Mouse (Mus musculus): ENCODE measurements around the gene Atg2b.
A peak's percentile ranks its signal among the peaks of the same experiment; 100 is the strongest.

The Atg2b gene

DNA sequence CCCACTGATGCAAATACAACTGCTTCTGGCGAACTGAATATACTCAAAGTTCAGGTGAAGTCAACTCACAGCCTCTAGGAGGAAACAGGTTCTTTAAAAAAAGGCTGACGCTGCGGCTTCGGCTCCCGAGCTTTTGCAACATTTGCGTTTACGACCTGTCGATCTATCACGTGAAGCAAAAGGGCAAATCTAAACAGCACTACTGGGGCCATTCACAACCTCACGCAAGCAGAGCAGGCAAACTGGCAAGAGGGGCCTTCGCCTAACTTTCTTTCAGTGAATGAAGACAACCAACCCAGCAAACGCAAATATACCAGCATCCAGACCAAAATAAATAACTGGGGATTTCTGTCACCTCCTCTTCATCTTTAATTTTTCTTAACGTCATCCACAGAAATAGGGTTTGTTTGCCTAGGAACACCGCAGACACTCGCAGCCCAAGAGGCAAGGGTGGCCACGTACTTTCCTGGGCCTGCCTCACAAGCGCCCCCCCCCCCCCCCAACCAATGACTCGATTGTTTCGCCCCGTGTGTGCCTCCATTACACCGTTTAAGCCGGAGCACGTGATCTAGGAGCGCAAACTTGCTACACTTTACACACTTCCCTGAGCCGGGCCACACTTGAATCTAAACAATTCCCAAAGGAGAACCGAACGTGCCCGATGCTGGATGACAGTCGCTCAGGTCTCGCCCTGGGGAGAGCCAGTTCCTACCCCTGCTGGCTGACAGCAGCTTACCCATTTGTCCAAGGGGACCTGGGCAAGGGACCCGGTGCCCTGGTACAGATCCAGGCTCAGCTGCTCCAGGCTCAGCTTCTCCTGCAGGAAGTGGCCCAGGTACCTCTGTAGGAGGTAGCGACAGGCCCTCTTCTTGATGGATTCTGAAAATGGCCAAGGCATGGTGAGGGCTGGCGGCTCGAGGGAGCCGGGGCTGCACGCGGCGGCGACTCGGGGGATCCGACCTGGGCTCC is 794 bp downstream of the Atg2b start, which contains the start of gene Gskip:
TSS of gene Gskip (plus strand) at position 897 of the 969 bp plus-strand sequence.
- peak; percentile 17 to 52 for DNase-seq (ENCODE audit: low spot score in 2 of 2)

DNA sequence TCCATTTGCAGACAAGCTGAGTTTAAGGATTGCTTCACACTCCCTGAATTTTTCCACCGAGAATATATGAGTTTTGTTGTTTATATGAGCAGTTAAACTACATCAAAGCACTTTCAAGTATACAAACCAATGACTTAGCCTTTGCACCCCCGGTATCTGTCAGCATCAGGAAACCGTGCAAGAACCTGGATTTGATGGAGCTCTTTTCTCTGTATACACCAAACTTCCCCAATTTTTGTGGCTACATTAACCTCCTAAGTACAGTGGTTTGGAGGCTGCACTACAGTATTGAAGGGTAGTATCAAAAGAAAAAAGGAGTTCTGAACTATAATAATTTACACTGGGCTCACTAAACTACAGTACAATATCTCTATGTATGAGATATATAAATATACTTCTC is 6.2 kb downstream of the Atg2b start:
- no peak for DNase-seq (ENCODE audit: low spot score in 2 of 2)

DNA sequence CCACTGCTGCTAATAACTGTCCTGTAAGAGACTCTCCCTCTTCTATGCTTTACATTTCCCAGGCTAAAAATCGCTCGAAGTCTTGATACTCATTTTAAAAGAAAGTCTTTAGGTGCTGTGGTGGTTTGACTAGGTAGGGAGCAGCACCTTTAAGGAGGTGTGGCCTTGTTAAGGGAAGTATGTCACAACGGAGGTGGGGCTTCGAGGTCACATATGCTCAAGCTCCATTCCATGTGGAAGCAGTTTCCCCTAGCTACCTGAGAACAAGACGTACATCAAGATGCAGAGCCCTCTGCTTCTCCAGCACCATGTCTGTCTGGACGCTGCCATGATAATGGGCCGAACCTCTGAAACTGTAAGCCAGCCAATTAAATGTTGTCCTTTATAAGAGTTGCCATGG is 6.8 kb downstream of the Atg2b start:
- DNase-seq (ENCODE audit: low spot score in 2 of 2) = no peak

DNA sequence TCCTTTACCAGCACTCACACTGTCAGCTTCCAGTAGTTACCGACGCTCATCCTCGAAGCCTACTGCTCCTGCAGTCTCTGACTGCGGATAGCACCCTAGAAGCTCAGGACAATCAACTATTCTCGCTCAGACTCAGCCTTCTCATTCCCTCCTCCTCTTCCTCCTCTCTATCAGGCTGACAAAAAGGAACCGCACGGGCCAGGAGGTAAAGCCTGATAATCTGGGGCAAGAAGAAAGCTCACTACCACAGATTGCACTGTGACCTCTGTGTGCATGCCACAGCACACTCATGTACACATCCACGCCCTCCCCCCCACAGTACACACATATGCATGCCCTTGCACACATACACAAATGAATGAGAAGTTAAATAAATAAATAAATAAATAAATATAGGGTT is 8.7 kb downstream of the Atg2b start:
- DNase-seq (ENCODE audit: low spot score in 2 of 2) = no peak

DNA sequence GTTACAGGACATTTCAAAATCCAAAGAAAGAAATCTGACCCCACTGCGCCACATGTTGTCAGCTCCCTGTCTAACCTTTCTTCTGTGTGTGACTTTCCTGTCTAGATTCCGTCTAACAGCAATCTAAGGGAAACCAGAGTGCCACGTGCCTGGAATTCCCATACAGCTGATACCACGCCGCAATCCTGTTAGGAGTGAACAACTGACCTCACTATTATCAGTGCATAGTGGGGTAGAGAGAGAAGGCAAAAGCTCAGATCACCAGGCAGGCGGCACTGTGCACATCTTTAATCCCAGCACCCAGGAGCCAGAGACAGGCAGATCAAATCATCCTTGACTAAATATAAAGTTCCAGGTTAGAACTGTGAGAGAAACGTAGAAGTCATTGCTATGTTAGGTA is 29.2 kb downstream of the Atg2b start:
- DNase-seq (ENCODE audit: low spot score in 2 of 2) = no peak

DNA sequence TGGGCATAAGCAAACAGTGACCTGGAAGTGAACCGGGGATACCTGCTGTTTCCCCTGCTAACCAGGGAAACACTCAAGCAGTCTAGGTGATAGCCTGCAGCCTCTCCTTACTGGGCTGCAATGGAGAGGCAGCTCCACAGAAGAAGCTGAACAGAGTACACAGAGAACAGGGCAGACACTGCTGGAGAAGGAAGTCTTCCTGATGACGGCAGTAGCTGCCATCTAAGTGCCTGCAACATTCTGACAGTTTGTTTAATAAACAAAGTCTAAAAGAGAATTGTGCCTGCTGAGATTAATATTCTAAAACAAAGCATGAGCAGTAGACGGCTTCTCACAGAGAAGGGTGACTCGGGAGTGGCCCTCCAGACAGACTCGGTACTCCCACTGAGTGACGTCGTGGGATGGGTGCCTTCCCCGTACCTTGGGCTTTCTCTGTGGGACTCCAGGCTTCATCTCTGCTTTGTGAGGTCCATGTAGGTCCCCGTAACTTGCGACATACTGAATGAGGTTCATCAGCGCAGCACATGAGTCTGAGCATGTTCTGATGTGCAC is 42.2 kb downstream of the Atg2b start:
- no peak for DNase-seq (ENCODE audit: low spot score in 2 of 2)

DNA sequence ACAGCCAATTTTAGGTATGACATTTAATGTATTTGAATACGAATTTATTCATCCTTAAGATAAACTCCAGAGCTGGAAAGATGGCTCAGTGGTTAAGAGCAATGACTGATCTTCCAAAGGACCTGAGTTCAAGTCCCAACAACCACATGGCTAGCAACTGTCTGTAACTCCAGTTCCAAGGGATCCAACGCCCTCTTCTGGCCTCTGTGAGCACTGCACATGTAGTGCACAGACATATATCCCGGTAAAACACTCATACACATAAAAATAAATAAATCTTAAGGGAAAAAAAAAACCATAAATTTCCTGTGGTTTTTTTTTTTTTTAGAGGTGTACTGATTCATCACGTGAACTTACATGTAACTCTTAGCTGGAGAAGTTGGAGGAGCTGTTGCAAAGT is 47.5 kb downstream of the Atg2b start:
- no peak for DNase-seq (ENCODE audit: low spot score in 2 of 2)

DNA sequence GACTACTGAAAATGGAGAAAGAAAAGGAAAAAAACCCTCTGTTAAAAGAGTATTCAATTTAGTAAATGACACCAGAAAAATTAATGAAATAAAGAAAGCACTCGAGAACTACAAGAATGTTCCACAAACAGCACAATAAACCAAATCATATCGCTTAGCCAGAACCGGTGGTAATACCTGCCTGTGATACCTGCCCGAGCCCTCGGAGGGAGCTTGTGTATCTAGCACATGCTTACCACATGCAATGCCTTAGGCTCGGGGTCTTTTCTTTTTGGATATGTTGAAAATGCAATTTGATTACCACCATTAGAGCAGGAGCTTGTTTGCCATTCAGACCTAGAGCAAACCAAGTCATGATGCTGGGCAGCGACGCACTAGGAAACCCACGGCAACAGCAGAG is 48.5 kb downstream of the Atg2b start:
- no peak for DNase-seq (ENCODE audit: low spot score in 2 of 2)

DNA sequence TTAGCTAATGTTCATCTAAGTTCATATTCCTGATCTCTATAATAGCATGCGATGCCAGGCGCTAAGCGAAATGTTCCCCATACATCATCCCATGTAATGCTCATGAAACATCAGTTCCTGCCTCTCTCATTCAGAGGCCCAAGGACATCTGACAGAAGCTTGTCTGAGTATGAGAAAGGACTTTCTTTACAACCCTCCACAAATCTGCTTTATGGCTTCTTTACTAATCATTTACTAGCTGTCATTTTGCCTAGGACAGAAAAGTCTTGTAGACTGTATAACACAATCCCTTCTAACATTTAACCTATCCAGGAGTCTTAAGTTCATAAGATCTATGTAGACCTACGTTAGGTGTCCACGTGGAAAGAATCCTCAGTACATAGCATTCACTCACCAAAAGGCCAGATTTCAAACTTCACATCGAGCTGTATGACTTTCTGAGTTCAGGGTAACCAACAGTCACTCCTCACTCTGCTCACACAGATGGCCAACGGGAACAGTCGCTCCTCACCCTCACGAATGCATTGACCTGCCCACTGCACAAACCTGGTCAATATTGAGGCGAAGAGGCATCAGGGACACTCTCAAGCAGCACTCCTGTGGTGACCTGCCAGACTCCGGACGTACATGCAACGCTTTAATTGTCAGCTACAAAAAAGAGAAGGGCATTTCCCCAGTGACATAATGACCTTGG is 50.5 kb downstream of the Atg2b start:
- no peak for DNase-seq (ENCODE audit: low spot score in 2 of 2)

DNA sequence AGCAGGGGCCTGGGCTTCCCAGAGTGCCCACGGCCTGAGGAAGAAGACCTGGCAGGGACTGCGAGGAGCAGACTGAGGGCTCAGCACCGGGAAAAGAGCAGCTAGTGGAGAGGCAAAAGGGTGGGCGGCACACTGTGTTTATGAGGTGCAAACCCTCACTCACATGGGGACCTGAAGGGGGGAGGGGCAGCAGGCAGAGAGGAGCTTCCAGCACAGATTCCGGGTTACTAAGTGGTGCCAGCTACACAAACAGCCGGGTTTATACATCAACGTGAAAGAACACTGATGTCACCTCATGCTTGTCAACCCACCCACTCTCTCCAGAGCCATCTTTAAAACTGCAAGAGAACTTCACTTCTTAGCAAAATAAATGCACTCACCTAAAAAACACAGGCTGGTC is 59.2 kb downstream of the Atg2b start:
- no peak for DNase-seq (ENCODE audit: low spot score in 2 of 2)

DNA sequence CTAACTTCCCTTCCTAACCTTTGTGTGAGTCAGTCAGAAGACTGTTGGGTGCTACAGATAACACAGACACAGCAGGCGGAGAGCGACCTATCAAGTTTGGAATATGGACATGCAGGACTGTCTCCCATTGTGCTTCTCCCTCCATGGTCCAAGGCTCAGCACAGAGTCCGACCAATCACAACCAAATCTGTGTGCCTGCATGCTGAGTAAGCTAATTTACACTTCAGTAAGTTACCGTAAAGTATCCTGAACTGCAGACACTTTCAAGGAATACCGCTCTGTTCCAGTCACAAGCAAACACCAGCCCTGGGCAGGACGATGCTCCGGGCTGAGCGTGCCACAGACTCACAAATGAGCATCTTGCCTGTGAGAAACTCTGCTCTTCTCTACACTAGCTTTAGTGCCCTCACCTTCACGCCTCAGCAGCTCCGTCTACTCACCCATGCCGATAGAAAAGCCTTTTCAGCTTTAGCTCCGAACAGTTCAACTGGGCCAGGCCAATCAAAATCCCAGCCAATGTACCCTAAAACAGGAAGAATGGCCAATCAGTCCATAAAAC is 62.0 kb downstream of the Atg2b start:
- no peak for DNase-seq (ENCODE audit: low spot score in 2 of 2)

DNA sequence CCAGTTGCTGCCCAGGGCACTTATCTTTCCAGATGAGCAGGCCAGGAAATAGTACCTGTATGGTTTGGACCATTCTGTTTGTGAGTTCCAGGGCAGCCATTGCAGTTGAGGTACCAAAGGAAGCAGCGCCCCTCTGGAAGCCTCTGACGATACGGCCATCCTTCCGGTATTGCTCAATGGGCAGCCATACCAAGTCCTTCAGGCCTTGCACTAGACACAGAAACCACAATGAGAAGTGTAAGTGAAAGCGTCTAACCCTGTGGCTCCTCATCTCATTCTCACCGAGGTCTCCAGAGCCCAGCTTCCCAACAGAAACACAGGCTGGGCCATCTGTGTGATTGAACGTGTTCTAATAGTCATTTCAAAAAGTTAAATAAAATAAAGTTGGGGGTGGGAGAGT is 63.0 kb downstream of the Atg2b start:
- DNase-seq (ENCODE audit: low spot score in 2 of 2) = no peak

DNA sequence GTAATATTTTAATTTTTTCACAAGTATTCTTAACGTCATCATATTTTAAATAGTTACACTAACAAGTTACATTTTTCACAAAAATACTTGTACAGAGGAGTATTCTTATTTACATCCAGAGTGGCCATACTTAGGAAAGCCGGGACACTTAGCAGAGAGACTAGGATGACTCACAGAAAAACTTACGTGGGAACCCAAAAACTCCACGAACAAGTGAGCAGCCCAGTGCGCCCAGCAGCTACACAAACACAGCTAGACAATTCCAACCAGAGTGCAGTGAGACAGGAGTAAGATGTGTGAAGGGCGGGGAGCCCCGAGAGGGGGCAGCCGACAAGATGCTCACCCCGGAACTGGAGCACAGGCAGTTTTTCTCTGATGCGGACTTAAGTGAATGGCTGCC is 71.5 kb downstream of the Atg2b start:
- DNase-seq (ENCODE audit: low spot score in 2 of 2) = no peak

DNA sequence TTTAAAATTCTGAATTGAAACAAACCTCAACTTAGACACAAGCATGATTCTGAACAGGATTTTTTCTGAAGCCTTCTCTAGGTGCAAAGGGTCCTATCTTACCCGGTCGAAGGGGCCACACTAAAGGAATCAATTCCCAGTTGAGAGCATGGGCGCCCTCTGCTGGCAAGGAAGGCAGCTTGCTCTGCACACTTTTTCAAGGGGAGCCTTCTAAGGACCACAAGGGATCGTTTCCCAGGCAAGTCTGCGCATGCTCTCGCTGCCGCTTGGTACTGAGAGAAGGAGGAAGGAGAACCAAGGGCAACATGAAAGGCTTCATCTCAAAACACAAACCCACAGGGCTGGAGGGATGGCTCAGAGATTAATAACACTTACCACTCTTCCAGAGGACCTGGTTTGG is 73.3 kb downstream of the Atg2b start:
- no peak for DNase-seq (ENCODE audit: low spot score in 2 of 2)

DNA sequence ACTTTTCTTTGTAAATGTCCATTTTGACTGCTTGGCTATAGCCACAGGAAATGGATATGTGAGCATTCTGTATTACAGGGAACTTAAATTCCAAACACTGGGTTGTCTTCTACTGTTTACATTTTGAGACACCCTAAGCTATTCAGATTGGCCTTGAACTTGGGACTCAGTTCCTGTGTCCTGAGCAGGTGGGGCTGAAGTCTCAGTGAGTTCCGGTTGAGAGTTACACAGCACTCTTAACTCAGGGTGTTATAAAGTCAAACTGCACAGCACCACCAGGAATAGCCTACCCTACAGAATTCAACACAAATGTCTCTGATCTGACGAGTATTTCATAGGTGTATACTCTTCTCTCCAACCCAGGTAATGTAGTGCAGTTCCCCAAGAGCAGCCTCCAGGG is 74.0 kb downstream of the Atg2b start:
- no peak for DNase-seq (ENCODE audit: low spot score in 2 of 2)

DNA sequence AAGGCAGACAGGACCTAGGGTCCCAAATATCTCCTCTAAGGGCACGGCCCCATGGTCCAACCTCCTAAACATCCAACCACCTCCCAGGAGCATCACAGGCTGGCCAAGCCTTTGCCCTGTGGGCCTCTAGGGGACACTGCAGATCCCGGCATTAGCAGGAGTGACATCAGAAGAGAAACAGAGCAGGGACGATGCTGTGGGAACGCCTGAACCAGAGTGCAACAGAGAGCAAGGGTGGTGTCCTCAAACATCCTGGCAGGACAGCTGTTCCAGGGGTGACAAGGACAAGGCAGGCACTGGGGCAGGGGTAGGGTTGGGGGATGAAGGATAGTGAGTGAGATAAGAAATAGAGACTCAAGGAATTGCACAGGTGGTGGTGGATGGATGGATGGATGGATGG is 78.1 kb downstream of the Atg2b start:
- DNase-seq (ENCODE audit: low spot score in 2 of 2) = no peak

DNA sequence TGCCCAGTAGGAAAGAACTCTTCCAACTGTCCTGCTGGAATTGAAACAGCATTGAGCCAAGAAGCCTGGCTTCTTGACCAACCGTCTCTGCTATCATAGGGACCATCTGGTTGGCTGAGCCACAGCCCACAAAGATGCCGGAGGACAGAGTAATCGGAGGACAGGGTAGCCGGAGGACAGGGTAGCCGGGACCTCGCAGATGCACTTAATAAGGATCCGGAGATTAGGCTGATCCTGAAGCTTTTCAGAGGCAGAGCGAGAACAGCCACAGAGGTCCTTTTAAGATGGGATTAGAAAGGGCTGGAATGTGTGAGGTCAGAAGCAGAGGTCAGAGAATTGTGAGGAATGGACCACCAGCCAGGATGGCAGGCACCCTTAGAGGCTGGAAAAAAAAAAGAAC is 79.8 kb downstream of the Atg2b start:
- no peak for DNase-seq (ENCODE audit: low spot score in 2 of 2)

DNA sequence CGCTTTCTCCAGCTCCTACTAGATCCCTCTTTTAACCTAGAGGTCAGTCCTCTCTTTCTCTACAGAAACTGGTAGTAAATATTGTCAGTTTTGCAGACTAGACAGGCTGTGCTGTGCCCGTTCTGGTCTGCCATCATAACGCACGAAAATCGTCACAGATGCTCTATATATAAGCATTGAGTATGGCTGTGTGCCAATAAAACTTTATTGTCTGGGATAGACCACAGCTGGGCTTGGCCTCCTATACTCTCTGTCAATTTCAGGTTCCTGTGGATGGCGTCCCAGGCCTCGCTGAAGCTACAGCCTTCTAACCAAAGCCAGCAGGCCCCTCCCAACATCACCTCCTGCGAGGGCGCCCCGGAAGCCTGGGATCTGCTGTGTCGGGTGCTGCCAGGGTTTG is 81.1 kb downstream of the Atg2b start:
- no peak for DNase-seq (ENCODE audit: low spot score in 2 of 2)

DNA sequence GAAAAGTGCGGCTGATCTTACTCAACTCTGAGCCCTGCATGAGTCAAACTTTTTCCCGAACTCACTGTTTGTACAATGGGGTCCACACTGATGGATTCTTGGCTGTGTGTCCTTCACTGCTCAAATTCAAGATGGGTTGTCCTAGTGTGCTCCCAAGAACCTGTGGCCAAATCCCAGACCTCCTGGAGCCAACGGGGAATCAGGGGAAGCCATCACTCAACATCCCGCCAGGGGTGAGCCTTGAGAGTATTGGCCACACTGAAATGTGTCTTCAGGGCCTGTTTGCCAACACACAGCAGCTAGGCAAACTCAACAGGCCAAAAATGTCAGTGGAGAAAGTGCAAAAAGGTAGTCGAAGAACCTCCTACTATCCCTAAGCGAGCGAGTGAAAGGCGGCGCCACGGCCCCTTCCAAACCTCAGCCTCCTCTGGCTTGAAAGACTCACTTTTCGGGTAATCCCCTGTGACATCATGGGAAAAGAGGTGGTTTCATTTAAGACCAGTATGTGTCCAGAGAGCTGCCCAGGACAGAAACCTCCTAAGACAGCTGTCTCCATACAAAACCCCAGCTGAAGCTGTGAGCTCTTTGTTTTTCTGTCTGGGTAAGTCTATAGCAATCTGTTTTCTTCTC is 82.3 kb downstream of the Atg2b start, which contains the start of gene Bdkrb1:
TSS of gene Bdkrb1 (plus strand) at position 505 of the 630 bp plus-strand sequence.
- DNase-seq (ENCODE audit: low spot score in 2 of 2) = no peak

DNA sequence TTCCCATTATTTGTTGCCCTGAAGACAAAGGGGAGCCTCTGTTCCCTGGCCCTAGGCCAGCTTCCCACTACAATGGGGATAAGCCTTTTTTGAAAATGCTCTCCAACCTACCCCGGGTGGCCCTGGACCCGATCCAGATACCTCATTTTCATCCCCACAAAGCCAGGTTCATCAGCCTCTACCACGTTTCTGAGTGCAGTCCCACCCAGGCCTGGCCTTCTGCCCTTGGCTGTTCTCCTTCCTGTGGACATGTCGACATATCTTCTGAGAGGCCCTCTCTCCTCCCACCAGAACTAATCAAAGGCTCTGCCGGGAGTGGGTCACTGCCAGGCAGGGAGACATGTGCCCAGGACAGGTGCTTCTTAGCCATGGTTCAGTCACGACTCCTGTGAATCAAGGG is 83.4 kb downstream of the Atg2b start:
- DNase-seq (ENCODE audit: low spot score in 2 of 2) = no peak

DNA sequence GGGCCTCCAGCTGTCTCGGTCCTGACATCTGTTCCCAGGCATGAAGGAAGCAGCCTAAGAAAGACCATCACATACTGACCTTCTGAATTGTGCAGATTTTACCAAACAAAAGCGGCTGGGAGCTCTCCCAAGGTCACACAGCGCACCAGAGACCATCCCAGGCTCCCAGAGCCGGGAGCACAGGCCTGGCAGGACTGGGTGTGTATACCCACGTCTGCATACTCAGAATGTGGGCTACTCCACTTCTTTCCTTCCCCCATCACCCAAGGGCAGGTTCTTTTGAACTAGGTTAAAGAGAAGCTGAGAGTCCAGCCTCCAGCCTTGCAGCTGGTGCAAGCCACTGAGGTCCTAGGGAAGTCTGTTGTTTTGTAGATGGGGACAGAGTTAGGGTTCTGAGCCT is 85.9 kb downstream of the Atg2b start:
- DNase-seq (ENCODE audit: low spot score in 2 of 2) = no peak

DNA sequence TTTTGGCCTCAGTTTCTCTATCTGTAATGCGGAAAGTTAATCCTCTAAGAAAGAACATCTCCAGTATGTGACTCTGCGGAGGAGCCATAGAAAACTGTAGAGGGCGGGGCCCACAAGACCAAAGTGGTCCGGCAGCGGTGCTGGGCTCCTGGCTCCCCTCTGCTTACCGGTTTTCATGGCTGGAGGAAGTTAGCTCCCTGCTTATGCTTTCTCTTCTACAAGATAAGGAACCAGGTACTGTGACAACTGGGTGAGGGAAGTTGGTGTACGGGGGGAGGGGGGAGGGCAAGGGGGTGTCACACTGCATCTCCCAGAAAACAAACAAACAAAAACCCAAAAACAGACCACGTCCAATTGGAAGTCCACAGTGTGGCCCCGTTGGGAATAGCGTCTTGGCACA is 86.5 kb downstream of the Atg2b start:
- no peak for DNase-seq (ENCODE audit: low spot score in 2 of 2)
